Mouse (Mus musculus) brain, embryonic 14.5 days (tissue): ENCODE data around the gene G6pc2.

Source experiments
- CTCF ChIP-seq: fragments of 200-500 bp; IDR thresholded peaks from 2 replicates; pipeline ENCODE4 v1.5.1; 2012; ENCODE audit warnings: inconsistent platforms, mild to moderate bottlenecking, moderate library complexity, borderline replicate concordance; ENCODE audit not compliant: insufficient read depth, insufficient read length; ENCODE audit errors: extremely low read depth
- POLR2A ChIP-seq: fragments of 200-500 bp; IDR thresholded peaks from 2 replicates; pipeline ENCODE4 v1.6.1; 2012; ENCODE audit warnings: mild to moderate bottlenecking, inconsistent platforms, borderline replicate concordance; ENCODE audit not compliant: poor library complexity, insufficient read depth, insufficient read length, severe bottlenecking; ENCODE audit errors: extremely low read depth

- TF ChIP-seq POLR2A (no peak), CTCF (no peak)
Measured at GRCm38 (mm10) chr2:69206523-69206922, 4.3 kb upstream of the G6pc2 start.
